Mouse (Mus musculus) forebrain, embryonic 10.5 days (tissue): ENCODE data around the gene Shroom3. TPM values are rescaled to one million over a fixed set of nuclear protein-coding genes. Genes with fewer than 3 reads are reported as not detected.

Experiments used
- DNase-seq: peaks from one replicate; pipeline ENCODE4 v3.0.0-alpha.2; 2017; ENCODE audit warnings: low spot score; ENCODE audit errors: extremely low spot score
- H3K27ac ChIP-seq: fragments of 300-500 bp; sonication (generic); 2 replicates; pipeline ENCODE4 v1.5.1; 2016; ENCODE audit warnings: mild to moderate bottlenecking
- H3K27me3 ChIP-seq: fragments of 300-500 bp; sonication (generic); 2 replicates; pipeline ENCODE4 v1.6.1; 2016; ENCODE audit warnings: mild to moderate bottlenecking; ENCODE audit not compliant: poor library complexity, severe bottlenecking
- H3K36me3 ChIP-seq: fragments of 300-500 bp; sonication (generic); replicated peaks from 2 replicates; pipeline ENCODE4 v1.6.1; 2016; ENCODE audit warnings: mild to moderate bottlenecking, moderate library complexity
- H3K4me1 ChIP-seq: fragments of 300-500 bp; sonication (generic); 2 replicates; pipeline ENCODE4 v1.6.1; 2016
- H3K4me3 ChIP-seq: fragments of 300-500 bp; sonication (generic); 2 replicates; pipeline ENCODE4 v1.5.1; 2016; ENCODE audit warnings: mild to moderate bottlenecking, moderate library complexity
- H3K9me3 ChIP-seq: fragments of 300-500 bp; sonication (generic); 2 replicates; pipeline ENCODE4 v1.6.1; 2016; ENCODE audit warnings: mild to moderate bottlenecking, moderate library complexity
- WGBS: fragments of 180-500 bp; shearing (Covaris S2); methylation state at CpG from one replicate; pipeline ENCODE4 v1.1.7; 2016; 5-methylcytosine and 5-hydroxymethylcytosine counted together
- polyA plus RNA-seq: library from polyadenylated mRNA; unstranded; fragments of >200 nt; fragmentation: Nextera tagmentation; extraction: Ambion mirVana; gene quantifications from 2 replicates; pipeline ENCODE4 v1.2.1, GENCODE M21; 2016

Gene Shroom3
- polyA plus RNA-seq, 1 experiment from 2014 or later = 8.1 TPM

GRCm38 (mm10) chr5:92988769-92989356 is 305.6 kb downstream of the Shroom3 start:
- Histone ChIP-seq H3K4me1 (peaks cover 21% of the 10 kb centered on the region), H3K27me3 (no peaks in the 10 kb centered on the region), H3K4me3 (peak overlapping the region; percentile 0; the same call in 1 of the 2 replicates), H3K36me3 (no peaks in the 10 kb centered on the region), H3K9me3 (no peaks in the 10 kb centered on the region), H3K27ac (peak overlapping the region; percentile 79)
- 35% methylated on average over 15 of the region's 15 CpGs for WGBS
- DNase-seq = peak; percentile 39

- H3K4me3 ChIP-seq = no peak overlapping the region
- H3K9me3 ChIP-seq = no peaks in the 10 kb centered on the region
- no peak overlapping the region for H3K27ac ChIP-seq
- WGBS = 87% methylated on average over 3 of the region's 3 CpGs
- H3K4me1 ChIP-seq = peaks cover 23% of the 10 kb centered on the region
- DNase-seq = no peak
- no peaks in the 10 kb centered on the region for H3K36me3 ChIP-seq
- no peaks in the 10 kb centered on the region for H3K27me3 ChIP-seq
These were observed 308.9 kb downstream of the Shroom3 start for GRCm38 (mm10) chr5:92992106-92992505.

GRCm38 (mm10) chr5:92994309-92994708 is 311.1 kb downstream of the Shroom3 start:
- Histone ChIP-seq H3K9me3 (no peaks in the 10 kb centered on the region), H3K4me3 (no peak overlapping the region), H3K4me1 (peaks cover 29% of the 10 kb centered on the region), H3K27me3 (no peaks in the 10 kb centered on the region), H3K36me3 (no peaks in the 10 kb centered on the region), H3K27ac (no peak overlapping the region)
- 92% methylated on average over 6 of the region's 6 CpGs for WGBS
- no peak for DNase-seq

- H3K4me3 ChIP-seq = no peak overlapping the region
- WGBS = 91% methylated on average over 2 of the region's 2 CpGs
- peaks cover 28% of the 10 kb centered on the region for H3K4me1 ChIP-seq
- H3K36me3 ChIP-seq = no peaks in the 10 kb centered on the region
- H3K9me3 ChIP-seq = no peaks in the 10 kb centered on the region
- H3K27me3 ChIP-seq = no peaks in the 10 kb centered on the region
- DNase-seq = no peak
- no peak overlapping the region for H3K27ac ChIP-seq
These were observed 311.6 kb downstream of the Shroom3 start for GRCm38 (mm10) chr5:92994861-92995260.

- Histone ChIP-seq H3K4me3 (no peak overlapping the region), H3K27ac (peak overlapping the region; percentile 78), H3K9me3 (no peaks in the 10 kb centered on the region), H3K4me1 (peaks cover 35% of the 10 kb centered on the region), H3K36me3 (no peaks in the 10 kb centered on the region), H3K27me3 (no peaks in the 10 kb centered on the region)
- WGBS = 49% methylated on average over 5 of the region's 5 CpGs
- peak; percentile 37 for DNase-seq
These were observed 314.3 kb downstream of the Shroom3 start for GRCm38 (mm10) chr5:92997428-92998120.

GRCm38 (mm10) chr5:92998494-92999016 is 315.3 kb downstream of the Shroom3 start:
- H3K4me1 ChIP-seq = peaks cover 35% of the 10 kb centered on the region
- H3K27ac ChIP-seq = peak overlapping the region; percentile 78
- no peaks in the 10 kb centered on the region for H3K9me3 ChIP-seq
- WGBS = 54% methylated on average over 5 of the region's 5 CpGs
- no peak overlapping the region for H3K4me3 ChIP-seq
- DNase-seq = no peak
- H3K27me3 ChIP-seq = no peaks in the 10 kb centered on the region
- H3K36me3 ChIP-seq = no peaks in the 10 kb centered on the region

GRCm38 (mm10) chr5:93000060-93000459 is 316.8 kb downstream of the Shroom3 start:
- no peaks in the 10 kb centered on the region for H3K27me3 ChIP-seq
- DNase-seq = no peak
- 87% methylated on average over 6 of the region's 6 CpGs for WGBS
- no peaks in the 10 kb centered on the region for H3K9me3 ChIP-seq
- H3K4me1 ChIP-seq = peaks cover 40% of the 10 kb centered on the region
- H3K36me3 ChIP-seq = no peaks in the 10 kb centered on the region
- H3K4me3 ChIP-seq = no peak overlapping the region
- H3K27ac ChIP-seq = peak overlapping the region; percentile 21; the same call in 1 of the 2 replicates

GRCm38 (mm10) chr5:93000774-93001757 is 317.8 kb downstream of the Shroom3 start:
- Histone ChIP-seq H3K4me3 (no peak overlapping the region), H3K27ac (peak overlapping the region; percentile 65), H3K4me1 (peaks cover 50% of the 10 kb centered on the region), H3K9me3 (no peaks in the 10 kb centered on the region), H3K27me3 (no peaks in the 10 kb centered on the region), H3K36me3 (no peaks in the 10 kb centered on the region)
- no peak for DNase-seq
- WGBS = 82% methylated on average over 17 of the region's 17 CpGs

GRCm38 (mm10) chr5:93002615-93003014 is 319.4 kb downstream of the Shroom3 start:
- WGBS = 95% methylated on average over 2 of the region's 2 CpGs
- Histone ChIP-seq H3K4me1 (peaks cover 48% of the 10 kb centered on the region), H3K27me3 (no peaks in the 10 kb centered on the region), H3K4me3 (no peak overlapping the region), H3K36me3 (no peaks in the 10 kb centered on the region), H3K9me3 (no peaks in the 10 kb centered on the region), H3K27ac (no peak overlapping the region)
- no peak for DNase-seq

GRCm38 (mm10) chr5:93005229-93005814 is 322.1 kb downstream of the Shroom3 start:
- Histone ChIP-seq H3K36me3 (no peaks in the 10 kb centered on the region), H3K9me3 (no peaks in the 10 kb centered on the region), H3K4me3 (peak overlapping the region; percentile 28), H3K27ac (peak overlapping the region; percentile 81), H3K27me3 (no peaks in the 10 kb centered on the region), H3K4me1 (peaks cover 29% of the 10 kb centered on the region)
- DNase-seq = peak; percentile 43
- 7% methylated on average over 20 of the region's 20 CpGs for WGBS

- DNase-seq = no peak
- Histone ChIP-seq H3K36me3 (no peaks in the 10 kb centered on the region), H3K4me3 (peak overlapping the region; percentile 28), H3K9me3 (no peaks in the 10 kb centered on the region), H3K4me1 (peaks cover 28% of the 10 kb centered on the region), H3K27me3 (no peaks in the 10 kb centered on the region), H3K27ac (peak overlapping the region; percentile 81)
- WGBS = 47% methylated on average over 14 of the region's 14 CpGs
These were observed 322.6 kb downstream of the Shroom3 start for GRCm38 (mm10) chr5:93005815-93006341.

- 90% methylated on average over 9 of the region's 9 CpGs for WGBS
- Histone ChIP-seq H3K4me1 (peaks cover 23% of the 10 kb centered on the region), H3K4me3 (no peak overlapping the region), H3K27ac (no peak overlapping the region), H3K27me3 (no peaks in the 10 kb centered on the region), H3K9me3 (no peaks in the 10 kb centered on the region), H3K36me3 (no peaks in the 10 kb centered on the region)
- no peak for DNase-seq
These were observed 325.0 kb downstream of the Shroom3 start for GRCm38 (mm10) chr5:93008256-93008655.
